Mouse (Mus musculus): ENCODE measurements at regions not wholly inside any gene's neighbourhood (a gene's known extent, or its start where the extent isn't known, plus 50 kb on each side); places are given as distances from the start of the nearest gene placed in this dataset.

- intact Hi-C loops (cut with DNase I) = no loop called here
- peak; percentile 49 for DNase-seq
Measured at GRCm38 (mm10) chr1:122273579-122273978, 705.8 kb upstream of the Ddx18 start.

- intact Hi-C loops (cut with DNase I) = no loop called here
- DNase-seq = no peak
Measured at GRCm38 (mm10) chr1:122243031-122243430, 675.2 kb upstream of the Ddx18 start.

GRCm38 (mm10) chr1:122241511-122241910 lies 673.7 kb upstream of the Ddx18 start:
- peak; percentile 29 for DNase-seq
- intact Hi-C loops (cut with DNase I) = no loop called here

- no peak for DNase-seq
- intact Hi-C loops (cut with DNase I) = no loop called here
Measured at GRCm38 (mm10) chr1:122230442-122230841, 662.7 kb upstream of the Ddx18 start.

GRCm38 (mm10) chr1:122212484-122212883 lies 644.7 kb upstream of the Ddx18 start:
- DNase-seq = peak; percentile 70
- intact Hi-C loops (cut with DNase I) = no loop called here

GRCm38 (mm10) chr1:122208619-122209018 lies 640.8 kb upstream of the Ddx18 start:
- intact Hi-C loops (cut with DNase I) = no loop called here
- DNase-seq = no peak

GRCm38 (mm10) chr1:122169547-122169946 lies 601.8 kb upstream of the Ddx18 start:
- DNase-seq = peak; percentile 8
- intact Hi-C loops (cut with DNase I) = no loop called here

- intact Hi-C loops (cut with DNase I) = no loop called here
- no peak for DNase-seq
Measured at GRCm38 (mm10) chr1:122161798-122162197, 594.0 kb upstream of the Ddx18 start.

- no peak for DNase-seq
- intact Hi-C loops (cut with DNase I) = no loop called here
Measured at GRCm38 (mm10) chr1:122141362-122141761, 573.6 kb upstream of the Ddx18 start.

GRCm38 (mm10) chr1:122123954-122124353 lies 556.2 kb upstream of the Ddx18 start:
- DNase-seq = no peak
- intact Hi-C loops (cut with DNase I) = no loop called here

GRCm38 (mm10) chr1:122095726-122096125 lies 527.9 kb upstream of the Ddx18 start:
- intact Hi-C loops (cut with DNase I) = no loop called here
- peak; percentile 16 for DNase-seq

GRCm38 (mm10) chr1:122082481-122082880 lies 514.7 kb upstream of the Ddx18 start:
- DNase-seq = peak; percentile 38
- intact Hi-C loops (cut with DNase I) = no loop called here

GRCm38 (mm10) chr1:122076085-122076484 lies 508.3 kb upstream of the Ddx18 start:
- no peak for DNase-seq
- intact Hi-C loops (cut with DNase I) = no loop called here

GRCm38 (mm10) chr1:122055146-122055545 lies 487.4 kb upstream of the Ddx18 start:
- DNase-seq = no peak
- intact Hi-C loops (cut with DNase I) = no loop called here

GRCm38 (mm10) chr1:122048112-122048725 lies 480.4 kb upstream of the Ddx18 start:
- intact Hi-C loops (cut with DNase I) = no loop called here
- DNase-seq = peak; percentile 16

- intact Hi-C loops (cut with DNase I) = no loop called here
- no peak for DNase-seq
Measured at GRCm38 (mm10) chr1:122043896-122044295, 476.1 kb upstream of the Ddx18 start.

GRCm38 (mm10) chr1:122043114-122043513 lies 475.3 kb upstream of the Ddx18 start:
- DNase-seq = peak; percentile 67
- intact Hi-C loops (cut with DNase I) = no loop called here

- intact Hi-C loops (cut with DNase I) = no loop called here
- no peak for DNase-seq
Measured at GRCm38 (mm10) chr1:122007749-122008148, 440.0 kb upstream of the Ddx18 start.

GRCm38 (mm10) chr1:121996461-121996860 lies 428.7 kb upstream of the Ddx18 start:
- DNase-seq = no peak

GRCm38 (mm10) chr1:121990653-121991052 lies 422.9 kb upstream of the Ddx18 start:
- no peak for DNase-seq
- intact Hi-C loops (cut with DNase I) = no loop called here

More at GRCm38 (mm10) chr1:121996461-121996860, 428.7 kb upstream of the Ddx18 start:
- intact Hi-C loops (cut with DNase I) = no loop called here

GRCm38 (mm10) chr1:121958942-121959341 lies 391.2 kb upstream of the Ddx18 start:
- intact Hi-C loops (cut with DNase I) = no loop called here
- DNase-seq = no peak

GRCm38 (mm10) chr1:121935911-121936310 lies 368.1 kb upstream of the Ddx18 start:
- intact Hi-C loops (cut with DNase I) = no loop called here
- no peak for DNase-seq
